Mouse (Mus musculus) lung, adult 2 months (tissue): ENCODE measurements around the gene Efs. TPM values are rescaled to one million over a fixed set of nuclear protein-coding genes. Genes with fewer than 3 reads are reported as not detected.
"Not testable (repeated sequence)": the region's sequence is repeated elsewhere in the genome, so short reads cannot be mapped to it uniquely, and the experiment has no call there.

Source experiments
- DNase-seq: peaks from one replicate; pipeline ENCODE4 v3.0.0; 2022
- H3K4me1 ChIP-seq: fragments of 200-500 bp; 2 replicates; pipeline ENCODE4 v1.6.1; 2011; ENCODE audit warnings: low read length; ENCODE audit not compliant: control insufficient read depth, insufficient read depth
- H3K4me3 ChIP-seq: fragments of 200-500 bp; replicated peaks from 2 replicates; pipeline ENCODE3; 2011; ENCODE audit warnings: low read depth, mild to moderate bottlenecking, control low read depth, low read length; ENCODE audit errors: extremely low read depth
- CTCF ChIP-seq: fragments of 200-500 bp; IDR thresholded peaks from 2 replicates; pipeline ENCODE4 v1.5.1; 2011; ENCODE audit warnings: mild to moderate bottlenecking, low read length, control low read depth; ENCODE audit not compliant: insufficient read depth
- POLR2A ChIP-seq: fragments of 200-500 bp; IDR thresholded peaks from 2 replicates; pipeline ENCODE4 v1.6.1; 2011; ENCODE audit warnings: low read depth, mild to moderate bottlenecking, control low read depth, low read length, borderline replicate concordance; ENCODE audit errors: extremely low read depth
- WGBS: fragments of 180-500 bp; shearing (Covaris S2); methylation state at CpG from one replicate; pipeline ENCODE4 v1.1.7; 2018; 5-methylcytosine and 5-hydroxymethylcytosine counted together
- polyA plus RNA-seq: library from polyadenylated mRNA; depleted of rRNA; stranded (reverse); fragments of >200 nt; gene quantifications from 2 replicates; pipeline ENCODE4 v1.2.3, GENCODE M21; 2012; rRNA removed

Efs gene
- polyA plus RNA-seq: 11.8 and 16.3 TPM in 2 replicates

GRCm38 (mm10) chr14:54925349-54926342 is at the start of gene Efs:
TSS of gene Efs (minus strand) at chr14:54926126.
- DNase-seq: peak; percentile 47
- peaks cover 5% of the 10 kb centered on the region; the same call in 1 of the 2 replicates for H3K4me1 ChIP-seq
- 6% methylated on average over 57 of the region's 57 CpGs for WGBS
- 0 out of 2 replicates have a peak, but pooled peaks have one; percentile 4 for TF ChIP-seq POLR2A
- no peak for TF ChIP-seq CTCF
- H3K4me3 ChIP-seq: peak within 1 kb of the TSS; percentile 48

GRCm38 (mm10) chr14:54974068-54974791 is 48.3 kb upstream of the Efs start:
- H3K4me3 ChIP-seq: no peak overlapping the region
- TF ChIP-seq CTCF (no peak), POLR2A (no peak)
- DNase-seq: no peak
- 79% methylated on average over 6 of the region's 6 CpGs for WGBS
- H3K4me1 ChIP-seq: no peaks in the 10 kb centered on the region

GRCm38 (mm10) chr14:54972786-54973185 is 46.9 kb upstream of the Efs start:
- H3K4me3 ChIP-seq, DNase-seq, H3K4me1 ChIP-seq: not testable (repeated sequence)
- WGBS: 87% methylated on average over 10 of the region's 11 CpGs

- Histone ChIP-seq H3K4me3 (no peak overlapping the region), H3K4me1 (no peaks in the 10 kb centered on the region)
- TF ChIP-seq POLR2A: no peak
- no peak for TF ChIP-seq CTCF
- DNase-seq: no peak
Measured at GRCm38 (mm10) chr14:54968344-54968743, 42.4 kb upstream of the Efs start.

GRCm38 (mm10) chr14:54967874-54968273 is 41.9 kb upstream of the Efs start:
- TF ChIP-seq POLR2A (no peak), CTCF (no peak)
- no peak for DNase-seq
- Histone ChIP-seq H3K4me1 (no peaks in the 10 kb centered on the region), H3K4me3 (no peak overlapping the region)
- 78% methylated on average over 3 of the region's 3 CpGs for WGBS

GRCm38 (mm10) chr14:54966320-54966977 is 40.5 kb upstream of the Efs start, which contains the start of gene Myh6:
TSS of gene Myh6 (minus strand) at chr14:54966927.
- no peak for DNase-seq
- TF ChIP-seq POLR2A: no peak
- TF ChIP-seq CTCF: no peak
- Histone ChIP-seq H3K4me1 (no peaks in the 10 kb centered on the region), H3K4me3 (no peak within 1 kb of the TSS)
- WGBS: 71% methylated on average over 7 of the region's 7 CpGs

- Histone ChIP-seq H3K4me1 (no peaks in the 10 kb centered on the region), H3K4me3 (no peak overlapping the region)
- no peak for TF ChIP-seq POLR2A
- no peak for TF ChIP-seq CTCF
- WGBS: 52% methylated on average over 6 of the region's 6 CpGs
- no peak for DNase-seq
Measured at GRCm38 (mm10) chr14:54965631-54966030, 39.7 kb upstream of the Efs start.

GRCm38 (mm10) chr14:54965044-54965443 is 39.1 kb upstream of the Efs start:
- WGBS: 72% methylated on average over 15 of the region's 15 CpGs
- H3K4me1 ChIP-seq: no peaks in the 10 kb centered on the region
- TF ChIP-seq POLR2A: no peak
- no peak for DNase-seq
- H3K4me3 ChIP-seq: no peak overlapping the region

- 88% methylated on average over 11 of the region's 11 CpGs for WGBS
- Histone ChIP-seq H3K4me1 (no peaks in the 10 kb centered on the region), H3K4me3 (no peak overlapping the region)
- TF ChIP-seq CTCF (no peak), POLR2A (no peak)
- DNase-seq: no peak
Measured at GRCm38 (mm10) chr14:54963727-54964126, 37.8 kb upstream of the Efs start.
